Comparison of ENCODE assay signal across 8 mouse cellular contexts in genomic region chr1:178960015-178960559, GRCm38 (mm10).
A peak's percentile ranks its signal among the peaks of the same experiment; 100 is the strongest.
DNase-seq lines count a peak whose midpoint lies in the region; ATAC-seq and TF ChIP-seq lines count a peak whose summit lies in the region.

No protein-coding gene starts in this region.

- no peak overlapping the region for H3K9ac ChIP-seq in ES-Bruce4 (ENCODE audit: low read depth, poor library complexity, severe bottlenecking)
- H3K9ac ChIP-seq in heart, embryonic 12.5 days, result no peak overlapping the region
- H3K9ac ChIP-seq in liver, embryonic 13.5 days, result no peak overlapping the region
- H3K9ac ChIP-seq in neural tube, embryonic 14.5 days (replicated peaks; ENCODE audit: low read depth, low read length), result no peak overlapping the region

- H3K27ac ChIP-seq in ES-Bruce4 (ENCODE audit: insufficient read depth, low read length), result no peak overlapping the region
- no peak overlapping the region for H3K27ac ChIP-seq in embryonic fibroblast, embryonic 13.5 days (ENCODE audit: insufficient read depth, low read length)
- H3K27ac ChIP-seq in heart, embryonic 12.5 days (ENCODE audit: poor library complexity, severe bottlenecking), result no peak overlapping the region
- H3K27ac ChIP-seq in liver, embryonic 13.5 days, result no peak overlapping the region
- H3K27ac ChIP-seq in neural tube, embryonic 14.5 days (ENCODE audit: low read depth, low read length), result no peak overlapping the region

- DNase-seq in brain, adult 2 months (ENCODE audit: low read depth, low spot score), result peak; percentile 94
- peak; percentile 74 for DNase-seq in kidney, postnatal 14 days
- peak; percentile 17 for DNase-seq in liver, embryonic 13.5 days
- DNase-seq in thymus, adult 18-20 months, result peak; percentile 10 to 13

- no peak overlapping the region for H3K4me2 ChIP-seq in heart, embryonic 12.5 days
- no peak overlapping the region for H3K4me2 ChIP-seq in liver, embryonic 13.5 days
- H3K4me2 ChIP-seq in neural tube, embryonic 14.5 days (ENCODE audit: low read depth, low read length), result no peak overlapping the region

- TF ChIP-seq EP300 in ES-Bruce4 (IDR thresholded peaks at IDR 0.05; ENCODE audit: insufficient read depth, low read depth, low read length), result no peak

- 50% methylated on average over 7 of the region's 7 CpGs for WGBS in heart, embryonic 12.5 days
- WGBS in liver, embryonic 13.5 days (ENCODE audit: insufficient replicate concordance), result 45% methylated on average over 7 of the region's 7 CpGs
- 37% methylated on average over 7 of the region's 7 CpGs for WGBS in neural tube, embryonic 14.5 days

- TF ChIP-seq CTCF in ES-Bruce4 (IDR thresholded peaks at IDR 0.05; ENCODE audit: low read depth, low read length), result peak; percentile 81
- peak; percentile 49; the same call in 1 of the 2 replicates for TF ChIP-seq CTCF in embryonic fibroblast, embryonic 13.5 days (IDR thresholded peaks at IDR 0.05; ENCODE audit: borderline replicate concordance, insufficient read depth, low read length)

- no peaks in the 10 kb centered on the region for H3K27me3 ChIP-seq in ES-Bruce4 (ENCODE audit: control insufficient read depth, insufficient read depth, low read length, poor library complexity, severe bottlenecking)
- H3K27me3 ChIP-seq in heart, embryonic 12.5 days (replicated peaks), result no peaks in the 10 kb centered on the region
- no peaks in the 10 kb centered on the region for H3K27me3 ChIP-seq in liver, embryonic 13.5 days
- H3K27me3 ChIP-seq in neural tube, embryonic 14.5 days (ENCODE audit: control insufficient read depth, insufficient read depth, low read length), result no peaks in the 10 kb centered on the region

- H3K4me3 ChIP-seq in ES-Bruce4 (ENCODE audit: low read depth, low read length), result no peak overlapping the region
- no peak overlapping the region for H3K4me3 ChIP-seq in embryonic fibroblast, embryonic 13.5 days (ENCODE audit: insufficient read depth, low read length)
- H3K4me3 ChIP-seq in heart, embryonic 12.5 days, result no peak overlapping the region
- no peak overlapping the region for H3K4me3 ChIP-seq in liver, embryonic 13.5 days (replicated peaks)
- no peak overlapping the region for H3K4me3 ChIP-seq in neural tube, embryonic 14.5 days (ENCODE audit: low read depth, low read length)

- no peaks in the 10 kb centered on the region for H3K9me3 ChIP-seq in ES-Bruce4 (replicated peaks; ENCODE audit: control insufficient read depth, insufficient read depth, low read length, poor library complexity, severe bottlenecking)
- H3K9me3 ChIP-seq in heart, embryonic 12.5 days (replicated peaks), result no peaks in the 10 kb centered on the region
- H3K9me3 ChIP-seq in liver, embryonic 13.5 days (replicated peaks), result no peaks in the 10 kb centered on the region
- no peaks in the 10 kb centered on the region for H3K9me3 ChIP-seq in neural tube, embryonic 14.5 days (ENCODE audit: control insufficient read depth, low read length)

- H3K36me3 ChIP-seq in ES-Bruce4 (ENCODE audit: control insufficient read depth, insufficient read depth, low read length, poor library complexity, severe bottlenecking), result no peaks in the 10 kb centered on the region
- H3K36me3 ChIP-seq in heart, embryonic 12.5 days, result no peaks in the 10 kb centered on the region
- no peaks in the 10 kb centered on the region for H3K36me3 ChIP-seq in liver, embryonic 13.5 days
- H3K36me3 ChIP-seq in neural tube, embryonic 14.5 days (ENCODE audit: control insufficient read depth, insufficient read depth, low read length), result no peaks in the 10 kb centered on the region

- no peaks in the 10 kb centered on the region for H3K4me1 ChIP-seq in ES-Bruce4 (ENCODE audit: control insufficient read depth, insufficient read depth, low read length)
- no peaks in the 10 kb centered on the region for H3K4me1 ChIP-seq in embryonic fibroblast, embryonic 13.5 days (ENCODE audit: control insufficient read depth, insufficient read depth, low read length)
- 0 out of 2 replicates have a peak, but pooled peaks cover 6% of the 10 kb centered on the region for H3K4me1 ChIP-seq in heart, embryonic 12.5 days (replicated peaks)
- no peaks in the 10 kb centered on the region for H3K4me1 ChIP-seq in liver, embryonic 13.5 days (replicated peaks)
- peaks cover 4% of the 10 kb centered on the region; the same call in 1 of the 2 replicates for H3K4me1 ChIP-seq in neural tube, embryonic 14.5 days (ENCODE audit: control insufficient read depth, insufficient read depth, low read length)

- 0 out of 2 replicates have a peak, but pooled peaks have one; percentile 18 for ATAC-seq in heart, embryonic 12.5 days (ENCODE audit: insufficient number of reproducible peaks, low FRiP score)
- no peak for ATAC-seq in liver, embryonic 13.5 days (ENCODE audit: low read depth)
- ATAC-seq in neural tube, embryonic 14.5 days (ENCODE audit: low read depth), result peak; percentile 77

- TF ChIP-seq POLR2A in ES-Bruce4 (IDR thresholded peaks at IDR 0.05; ENCODE audit: insufficient read depth, low read length), result no peak
- no peak for TF ChIP-seq POLR2A in embryonic fibroblast, embryonic 13.5 days (IDR thresholded peaks at IDR 0.05; ENCODE audit: low read depth, low read length)

Comparison
In these comparisons a context has a peak if more than half of its experiments do, and no peak if none do; other contexts are left out.
1. DNase-seq: peak in every context shown above with its lines; median percentile 94 in brain, adult 2 months; 74 in kidney, postnatal 14 days; 17 in liver, embryonic 13.5 days; 12 in thymus, adult 18-20 months.